Mouse (Mus musculus): ENCODE data around the gene Tgif1.
A peak's percentile ranks its signal among the peaks of the same experiment; 100 is the strongest.
"Not testable (repeated sequence)": the region's sequence is repeated elsewhere in the genome, so short reads cannot be mapped to it uniquely, and the experiment has no call there.

Tgif1 gene

DNA sequence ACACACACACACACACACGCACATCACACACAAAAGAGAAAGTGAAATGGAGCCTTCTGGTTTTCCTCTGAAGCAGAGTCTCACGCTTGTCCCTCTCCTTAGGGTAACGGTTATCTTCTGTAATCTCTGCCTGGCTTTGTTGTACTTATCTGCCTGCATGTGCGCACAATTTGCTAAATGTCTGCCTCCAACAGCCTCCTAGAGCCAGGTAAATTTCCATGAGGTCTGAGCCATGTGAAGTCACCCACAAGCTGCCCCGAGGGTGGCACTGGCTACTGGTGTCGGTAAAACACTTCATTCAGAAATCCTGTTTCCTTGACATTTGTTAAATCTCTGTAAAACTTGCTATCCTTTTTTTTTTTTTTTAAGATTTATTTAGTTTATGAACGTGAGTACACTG is 15.3 kb downstream of the Tgif1 start:
- no peak for DNase-seq

DNA sequence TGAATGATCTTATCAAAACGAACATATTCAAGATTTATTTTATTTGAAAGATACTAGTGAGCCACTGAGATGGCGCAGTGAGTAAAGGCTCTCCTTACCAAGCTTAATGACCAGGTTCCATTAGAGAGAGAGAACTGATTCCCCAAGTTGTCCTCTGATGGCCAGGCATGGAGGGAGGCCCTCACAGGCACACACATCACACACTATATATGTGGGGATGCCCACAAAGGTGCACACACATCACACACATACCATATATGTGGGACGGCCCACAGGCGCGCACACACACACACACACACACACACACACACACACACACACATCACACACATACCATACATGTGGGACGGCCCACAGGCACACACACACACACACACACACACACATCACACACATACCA is 15.9 kb downstream of the Tgif1 start:
- DNase-seq, result not testable (repeated sequence)

DNA sequence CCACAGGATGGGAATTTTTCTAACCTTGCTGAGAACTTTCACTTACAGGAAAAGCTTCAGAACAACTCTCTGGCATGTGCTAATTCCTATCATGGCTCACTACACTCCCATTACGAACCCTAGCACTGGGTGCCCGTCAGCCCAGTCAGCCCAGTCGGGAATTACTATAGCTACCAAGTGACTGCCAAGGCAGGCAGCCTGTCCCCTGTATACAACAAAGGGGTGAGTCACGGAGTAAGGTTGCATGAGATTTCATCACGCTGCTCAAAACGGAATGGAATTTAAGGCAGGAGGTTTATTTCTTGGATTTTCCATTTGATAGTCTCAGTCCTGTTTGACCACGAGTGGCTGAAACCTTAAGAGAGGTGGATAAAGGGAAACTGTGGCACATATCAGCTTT is 16.5 kb downstream of the Tgif1 start:
- no peak for DNase-seq

DNA sequence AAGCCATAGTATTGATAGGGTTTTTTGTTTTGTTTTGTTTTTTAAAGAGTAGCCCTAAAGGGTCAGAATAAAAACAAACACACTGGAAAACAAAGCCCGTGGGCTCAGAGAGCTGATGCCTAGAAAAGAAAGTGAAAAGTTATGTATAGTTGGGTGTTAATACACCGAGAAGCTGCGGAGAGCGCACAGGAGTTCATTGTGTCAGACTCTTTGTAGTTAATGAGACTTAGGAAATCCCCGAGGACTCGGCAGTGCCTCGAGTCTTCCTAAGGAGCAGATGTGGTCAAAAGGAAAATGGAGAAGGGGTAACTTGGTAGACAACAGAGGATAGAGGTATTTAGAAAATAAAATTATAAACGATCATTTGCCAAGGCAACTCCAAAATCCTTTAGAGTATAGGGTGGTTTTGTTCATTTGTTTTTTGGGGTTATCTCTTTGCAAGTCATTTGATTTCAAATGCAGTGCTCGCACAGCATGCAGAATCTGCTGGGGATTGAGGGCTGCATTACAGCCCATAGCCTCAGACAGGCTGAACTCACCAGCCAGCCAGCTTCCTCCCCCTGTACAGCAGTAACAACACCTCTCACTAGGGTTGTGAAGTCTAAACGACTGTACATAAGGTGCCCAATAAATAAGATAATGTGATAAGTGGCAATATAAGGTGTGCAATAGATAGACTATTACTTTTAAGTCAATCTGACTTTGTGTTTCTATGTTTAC is 18.1 kb downstream of the Tgif1 start:
- no peak for DNase-seq

DNA sequence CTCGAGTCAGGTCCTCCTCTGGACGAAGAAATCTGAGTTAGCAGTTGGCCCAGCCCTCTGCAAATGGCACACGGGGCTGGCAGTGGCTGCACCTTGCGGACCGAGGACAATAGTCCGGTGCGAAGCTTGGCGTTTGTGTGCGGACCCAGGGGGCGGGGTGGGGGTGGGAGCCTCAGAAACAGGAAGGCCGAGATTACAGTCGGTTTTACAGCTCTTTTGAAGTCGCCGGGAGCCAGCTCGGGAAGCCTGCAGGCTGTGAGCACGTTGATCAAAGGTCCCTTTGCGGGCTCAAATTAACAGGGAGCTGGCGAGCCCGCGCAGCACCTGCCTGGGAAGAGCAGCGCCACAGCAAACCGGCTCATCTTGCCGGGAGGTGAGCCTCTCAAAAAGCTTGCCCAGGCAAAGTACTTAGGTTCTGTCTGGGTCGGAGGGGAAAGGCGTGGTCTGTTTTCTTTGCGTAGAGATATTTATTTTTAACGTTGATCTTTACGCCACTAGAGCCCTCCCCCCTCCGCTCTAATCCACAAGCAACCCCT is 18.8 kb downstream of the Tgif1 start:
- peak; percentile 21 for DNase-seq

DNA sequence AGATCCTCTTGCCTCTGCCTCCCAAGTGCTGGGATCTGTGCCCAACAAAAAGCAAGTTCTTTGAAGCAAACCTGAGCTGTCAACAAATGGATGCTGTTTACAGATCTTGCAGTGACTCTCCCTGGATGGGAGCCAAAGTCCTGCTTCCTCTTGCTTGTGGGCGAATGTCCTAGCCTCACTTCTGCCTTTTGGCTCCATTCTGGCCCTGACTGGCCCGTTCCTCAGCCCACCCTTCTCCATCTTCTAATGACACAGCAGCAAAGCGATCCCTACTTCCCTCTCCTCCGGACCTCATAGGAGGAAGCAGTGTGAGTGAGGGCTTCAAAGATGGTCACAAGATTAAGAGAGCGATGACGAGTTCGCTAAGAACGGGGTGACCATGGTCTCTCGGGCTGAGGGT is 20.8 kb downstream of the Tgif1 start:
- no peak for DNase-seq

DNA sequence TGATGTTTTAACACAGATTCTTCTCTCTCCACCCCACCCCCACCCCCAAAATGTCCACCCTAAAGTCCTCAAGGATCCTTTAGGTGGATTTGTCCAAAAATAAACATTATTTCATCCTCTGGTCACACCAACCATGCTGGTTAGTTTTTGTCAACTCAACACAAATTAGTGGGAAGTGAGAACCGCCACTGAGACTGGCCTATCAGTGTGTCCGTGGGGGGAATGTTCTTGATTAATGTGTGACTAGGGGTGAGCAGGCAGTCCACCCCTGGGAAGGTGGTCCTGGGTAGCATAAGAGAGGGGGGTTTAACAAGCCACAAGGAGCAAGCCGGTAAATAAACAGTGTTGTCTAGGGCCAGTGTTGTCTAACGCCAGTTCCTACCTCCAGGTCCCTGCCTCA is 21.8 kb downstream of the Tgif1 start:
- DNase-seq, result no peak

DNA sequence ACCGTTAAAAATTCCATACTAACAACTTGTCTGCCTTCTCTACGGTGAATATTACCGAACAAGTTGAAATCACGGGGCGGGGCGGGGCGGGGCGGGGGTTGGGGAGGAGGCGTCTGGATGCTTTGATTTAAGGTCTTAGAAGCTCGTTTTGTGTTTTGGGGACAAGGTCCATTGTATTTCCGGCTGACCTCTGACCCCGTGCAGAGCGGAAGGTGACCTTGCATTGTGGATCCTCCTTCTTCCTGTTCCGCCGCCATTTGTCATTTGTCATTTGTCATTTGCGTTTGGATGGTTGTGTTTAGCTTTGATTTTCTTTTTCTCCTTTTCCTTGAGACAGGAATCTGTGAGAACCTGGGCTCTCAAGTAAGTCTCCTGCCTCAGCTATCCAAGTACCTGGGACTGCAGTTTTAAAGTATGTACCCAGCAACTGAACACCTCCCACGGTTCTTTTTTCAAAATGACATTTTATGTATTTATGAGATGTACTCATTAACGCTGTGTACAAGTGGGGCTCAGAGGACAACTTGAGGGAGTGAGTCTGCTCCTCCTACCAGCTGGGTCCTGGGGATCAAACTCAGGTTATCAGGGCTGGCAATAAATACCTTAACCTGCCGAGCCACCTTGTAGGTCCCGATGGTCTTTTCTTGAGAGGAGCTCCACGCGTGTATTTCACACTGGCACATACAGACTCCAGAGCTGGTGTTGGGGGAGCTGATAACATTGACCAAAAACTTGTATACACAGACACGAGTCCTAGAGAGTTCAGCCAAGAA is 23.2 kb downstream of the Tgif1 start:
- no peak for DNase-seq

DNA sequence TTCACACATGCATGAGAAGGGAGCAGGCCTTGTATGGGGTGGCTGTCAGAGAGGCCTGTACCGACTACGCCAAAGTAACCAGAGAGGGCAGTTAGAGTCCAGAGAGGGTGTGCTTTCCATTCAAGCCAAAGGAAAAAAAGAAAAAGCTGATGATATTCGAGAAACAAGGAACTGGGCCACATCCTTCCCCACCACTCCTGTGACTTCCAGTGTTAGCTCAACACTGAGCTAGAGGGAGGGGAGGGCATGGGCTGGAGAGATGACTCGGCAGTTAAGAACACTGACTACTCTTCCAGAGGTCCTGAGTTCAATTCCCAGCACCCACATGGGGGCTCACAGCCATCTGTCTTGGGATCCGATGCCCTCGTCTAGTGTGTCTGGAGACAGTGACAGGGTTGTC is 24.1 kb downstream of the Tgif1 start:
- DNase-seq, result no peak

DNA sequence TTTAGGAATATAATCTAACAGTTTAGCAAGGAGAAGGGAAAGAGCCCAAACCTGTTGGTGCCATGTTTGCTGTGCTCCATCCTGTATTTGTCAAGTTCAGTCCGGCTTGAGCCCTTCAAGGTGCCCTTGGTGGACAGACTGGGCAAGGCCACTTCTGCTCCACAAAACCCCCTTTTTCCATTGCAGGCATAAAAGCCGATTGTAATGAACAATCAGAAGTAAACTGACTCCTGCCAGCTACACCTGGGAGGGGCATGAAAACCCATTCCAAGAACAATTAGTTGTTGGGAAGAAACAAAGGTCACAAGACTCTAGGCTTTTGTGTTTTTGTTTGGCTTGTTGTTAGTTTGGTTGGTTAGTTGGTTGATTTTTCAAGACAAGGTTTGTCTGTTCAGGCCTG is 24.8 kb downstream of the Tgif1 start:
- no peak for DNase-seq

DNA sequence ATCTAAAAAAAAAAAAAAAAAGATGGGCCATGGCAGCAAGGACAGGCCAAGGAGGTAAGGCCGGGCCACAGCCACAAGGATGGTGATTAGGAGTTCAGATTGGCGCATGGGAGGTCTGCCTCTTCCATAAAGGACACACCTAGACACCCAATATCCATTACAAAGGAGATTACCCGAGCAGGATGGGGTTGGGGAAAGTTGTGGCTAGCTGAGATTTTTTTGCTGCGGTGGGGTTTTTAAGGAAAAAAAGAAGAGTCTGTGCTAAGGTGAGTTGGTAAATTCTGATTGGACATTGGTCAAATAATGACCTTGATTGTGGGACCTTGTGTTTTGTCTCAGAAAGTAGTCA is 25.2 kb downstream of the Tgif1 start:
- no peak for DNase-seq

DNA sequence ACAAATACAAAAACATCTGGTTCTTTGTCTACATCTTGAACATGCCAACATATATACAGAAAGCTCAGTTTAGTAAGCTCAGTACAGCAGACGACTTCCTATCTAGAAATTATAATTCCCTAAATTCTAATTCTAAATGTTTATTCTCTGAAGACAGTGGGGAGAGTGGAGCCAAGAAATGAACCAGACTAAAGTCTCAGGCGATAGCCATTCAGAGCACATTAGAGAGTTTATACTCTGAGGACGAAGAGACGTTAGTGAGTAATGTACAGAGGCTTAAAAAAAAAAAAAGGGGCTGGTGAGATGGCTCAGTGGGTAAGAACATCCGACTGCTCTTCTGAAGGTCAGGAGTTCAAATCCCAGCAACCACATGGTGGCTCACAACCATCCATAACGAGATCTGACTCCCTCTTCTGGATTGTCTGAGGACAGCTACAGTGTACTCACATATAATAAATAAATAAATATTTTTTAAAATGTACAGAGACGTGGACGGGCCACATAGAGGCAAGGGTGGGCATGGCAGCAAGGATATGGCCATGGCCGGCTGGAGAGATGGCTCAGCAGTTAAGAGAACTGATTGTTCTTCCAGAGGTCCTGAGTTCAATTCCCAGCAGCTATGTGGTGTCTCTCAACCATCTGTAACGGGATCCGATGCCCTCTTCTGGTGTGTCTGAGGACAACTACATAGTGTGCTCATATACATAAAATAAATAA is 25.7 kb downstream of the Tgif1 start:
- not testable (repeated sequence) for DNase-seq

DNA sequence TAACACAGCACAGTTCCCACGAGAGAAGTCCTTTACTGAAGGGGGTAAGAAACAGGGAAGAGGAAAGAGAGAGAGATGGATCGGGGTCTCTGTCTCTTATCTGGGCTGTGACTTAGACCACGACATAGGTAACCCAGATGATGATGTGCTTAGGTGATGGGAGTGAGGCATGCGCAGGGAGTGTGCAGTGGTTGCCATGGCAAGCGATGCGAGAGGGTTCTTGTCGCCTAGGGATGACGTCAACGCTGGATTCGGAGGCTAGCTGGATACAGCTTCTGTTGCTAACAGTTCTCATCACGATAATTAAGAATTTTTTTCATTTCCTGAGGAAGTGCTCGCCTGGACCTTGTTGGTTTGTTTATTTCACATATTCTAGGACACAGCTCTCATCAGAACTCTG is 27.1 kb downstream of the Tgif1 start:
- DNase-seq, result no peak

DNA sequence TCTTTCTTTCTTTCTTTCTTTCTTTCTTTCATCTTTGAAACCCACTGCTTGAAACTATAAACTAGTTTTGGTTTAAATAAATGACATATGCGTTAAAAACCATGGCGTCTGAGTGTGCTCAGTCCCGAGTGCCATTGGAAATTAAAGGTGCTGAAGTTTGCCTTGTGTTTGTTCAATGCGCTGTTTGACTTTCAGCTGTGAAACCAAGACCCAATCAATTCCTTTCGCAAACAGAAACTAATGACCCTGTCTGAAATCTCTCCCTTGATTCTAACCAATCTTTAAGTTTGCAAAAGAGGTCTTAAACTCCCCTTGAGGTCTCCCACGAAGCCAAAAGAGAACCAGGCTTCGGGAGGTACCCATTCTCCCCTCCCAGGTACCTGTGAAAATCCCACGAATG is 30.3 kb downstream of the Tgif1 start:
- DNase-seq, result no peak

DNA sequence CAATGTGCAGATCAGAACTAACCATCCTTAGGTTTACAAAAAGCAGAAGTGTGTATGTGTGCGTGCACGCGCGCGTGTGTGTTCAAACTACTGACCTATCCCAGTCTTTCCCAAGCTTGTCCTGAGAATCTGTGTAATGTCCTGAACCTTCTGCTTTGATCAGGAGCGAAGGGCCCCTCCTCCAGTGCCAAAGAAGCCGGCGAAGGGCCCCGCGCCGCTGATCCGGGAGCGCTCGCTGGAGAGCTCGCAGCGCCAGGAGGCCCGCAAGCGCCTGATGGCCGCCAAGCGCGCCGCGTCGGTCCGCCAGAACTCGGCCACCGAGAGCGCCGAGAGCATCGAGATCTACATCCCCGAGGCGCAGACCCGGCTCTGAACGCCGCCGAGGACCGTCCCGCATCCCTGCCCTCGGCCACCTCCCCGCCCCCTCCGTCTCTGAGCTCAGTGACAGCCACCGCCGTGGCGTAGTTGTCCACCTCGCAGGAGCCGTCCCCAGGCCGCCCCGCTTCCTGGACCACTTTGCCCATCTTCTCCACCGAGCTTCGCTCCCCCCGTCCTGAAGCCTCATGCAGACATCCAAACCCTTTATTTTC is 35.4 kb downstream of the Tgif1 start:
- no peak for DNase-seq

DNA sequence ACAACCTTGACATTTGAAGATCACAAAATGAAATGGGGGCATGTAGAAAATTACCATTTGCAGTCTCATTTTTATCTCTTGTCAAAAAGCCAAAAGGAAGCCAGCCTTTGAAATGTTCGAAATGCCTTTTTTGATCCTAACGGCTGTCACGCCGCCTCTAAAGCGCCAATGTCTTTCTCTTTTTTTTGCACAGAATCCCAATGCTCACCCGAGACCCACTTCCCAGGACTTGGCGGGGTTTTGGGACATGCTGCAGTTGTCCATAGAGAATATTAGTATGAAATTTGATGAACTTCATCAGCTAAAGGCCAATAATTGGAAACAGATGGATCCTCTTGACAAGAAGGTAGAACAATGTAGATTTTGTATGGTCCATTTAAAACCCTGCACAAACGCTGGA is 38.3 kb downstream of the Tgif1 start:
- no peak for DNase-seq

DNA sequence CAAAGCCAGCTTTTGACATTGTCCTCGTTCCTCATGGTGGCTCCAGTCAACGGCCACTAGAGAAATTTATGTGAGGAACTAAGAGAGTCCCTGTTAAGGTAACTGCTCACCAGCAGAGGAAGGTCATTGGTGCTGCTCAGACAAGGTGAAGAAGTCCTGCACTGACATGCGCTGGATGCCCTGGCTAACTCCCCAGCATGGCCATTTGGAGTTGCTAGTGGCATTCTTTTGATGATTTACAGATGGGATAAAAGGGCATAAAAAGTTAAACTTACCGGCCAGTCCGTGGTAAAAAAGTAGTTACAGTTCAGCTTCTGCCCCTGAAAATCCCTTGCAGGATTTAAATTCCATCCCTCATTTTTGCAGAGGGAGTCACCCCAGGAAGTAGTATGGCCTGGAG is 42.6 kb downstream of the Tgif1 start:
- DNase-seq, result no peak

DNA sequence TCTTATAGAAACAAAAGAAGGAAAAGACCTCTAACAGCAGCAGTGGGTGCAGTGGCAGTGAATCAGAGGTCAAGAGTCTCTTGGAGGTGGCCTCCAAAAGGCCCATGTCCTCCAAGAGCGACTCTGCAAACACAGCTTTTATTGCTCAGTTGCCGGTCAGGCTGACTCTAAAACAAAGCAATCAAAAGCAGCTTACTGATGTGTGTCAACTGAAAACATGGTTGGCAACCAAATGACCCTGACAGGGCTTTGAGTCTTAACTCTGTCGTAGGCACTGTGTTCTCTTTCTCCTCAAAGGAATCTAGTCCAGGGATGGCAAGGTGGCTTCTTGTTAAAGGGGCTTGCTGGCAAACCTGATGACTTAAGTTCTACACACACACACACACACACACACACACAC is 43.6 kb downstream of the Tgif1 start:
- DNase-seq, result no peak

DNA sequence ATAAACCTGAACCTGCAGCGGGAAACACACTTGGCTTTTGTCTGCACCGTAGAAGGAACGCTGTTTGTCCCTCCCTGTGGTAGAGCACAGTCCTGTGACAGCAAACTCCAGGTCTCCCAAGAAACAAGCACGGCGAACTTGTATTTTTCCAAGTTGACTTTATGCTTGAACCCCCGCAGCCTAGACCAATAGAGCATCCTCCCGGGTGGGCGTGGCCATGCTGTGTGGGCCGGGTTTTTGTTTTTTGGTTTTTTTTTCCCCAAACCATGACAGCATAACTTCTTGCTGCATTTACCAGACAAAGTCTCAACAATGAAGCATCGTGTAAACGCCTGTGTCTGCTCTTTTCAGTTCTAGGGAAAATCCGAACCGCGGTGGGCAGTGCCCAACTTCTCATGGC is 44.5 kb downstream of the Tgif1 start:
- no peak for DNase-seq

DNA sequence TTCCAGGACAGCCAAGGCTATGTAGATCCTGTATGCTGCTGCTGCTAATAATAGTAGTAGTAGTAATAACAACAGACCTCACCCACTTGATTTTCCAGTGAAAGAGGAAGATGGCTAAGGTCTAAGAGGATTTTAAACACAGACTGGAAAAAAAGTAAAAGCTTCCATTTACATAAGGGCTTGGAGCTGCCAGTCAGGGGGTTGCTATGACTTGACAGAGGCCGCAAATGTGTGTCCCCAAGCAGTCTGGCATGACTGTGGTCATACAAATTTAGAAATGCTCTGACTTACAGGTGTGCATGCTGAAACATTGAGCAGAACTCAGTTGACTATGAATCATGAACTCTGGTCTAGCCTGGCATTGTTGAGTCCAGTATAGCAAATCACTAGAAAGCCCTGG is 45.5 kb downstream of the Tgif1 start:
- no peak for DNase-seq

DNA sequence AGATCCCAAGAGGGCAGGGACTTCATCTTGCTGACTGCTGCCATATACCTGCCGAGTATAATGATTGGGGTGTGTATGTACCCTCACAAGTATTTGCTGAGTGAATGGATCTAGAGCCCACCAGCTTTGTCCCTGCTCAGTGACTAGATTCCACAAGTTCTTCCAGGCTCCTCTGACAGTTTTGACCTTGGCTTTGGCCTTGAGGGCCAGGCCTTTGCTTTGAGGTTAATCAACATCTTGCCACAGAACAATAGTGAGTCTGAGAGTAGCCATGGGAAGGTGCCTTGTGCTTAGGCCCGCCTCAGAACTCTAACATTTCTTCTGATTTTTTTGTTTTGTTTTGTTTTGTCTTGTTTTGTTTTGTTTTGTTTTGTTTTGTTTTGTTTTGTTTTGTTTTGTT is 46.7 kb downstream of the Tgif1 start:
- no peak for DNase-seq

DNA sequence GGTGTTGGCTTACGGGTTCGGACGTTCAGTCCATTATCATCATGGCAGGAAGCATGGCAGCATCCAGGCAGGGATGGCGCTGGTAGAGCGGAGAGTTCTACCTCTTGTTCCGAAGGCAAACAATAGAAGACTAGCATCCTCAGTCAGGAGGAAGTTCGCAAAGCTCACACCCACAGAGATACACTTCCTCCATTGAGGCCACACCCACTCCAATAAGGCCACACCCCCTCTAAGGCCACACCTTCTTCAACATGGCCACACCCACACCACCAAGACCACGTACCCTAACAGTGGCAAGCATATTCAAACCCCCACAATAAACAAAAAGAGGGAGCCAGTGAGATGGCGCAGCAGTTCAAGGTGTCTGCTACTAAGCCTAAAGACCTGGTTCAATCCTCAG is 47.5 kb downstream of the Tgif1 start:
- DNase-seq, result no peak

DNA sequence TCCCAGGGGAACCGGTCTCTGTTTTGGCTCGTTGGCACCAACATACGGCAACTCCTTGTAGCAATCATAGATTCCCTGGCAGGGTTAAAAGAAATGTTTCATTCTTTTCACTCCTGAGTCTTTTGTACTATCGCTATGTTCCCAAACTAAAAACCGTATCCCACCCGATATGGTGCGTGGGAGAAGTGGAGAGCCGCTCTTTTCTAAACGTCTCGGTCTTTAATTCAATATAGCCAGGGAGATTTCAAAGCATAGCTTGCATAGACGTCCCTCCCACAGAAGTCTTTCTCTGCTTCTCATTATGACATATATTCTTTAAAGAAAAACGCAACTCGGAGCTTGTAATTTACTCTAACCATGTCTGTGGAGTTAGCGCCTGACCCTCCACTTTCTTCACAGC is 51.3 kb downstream of the Tgif1 start:
- DNase-seq, result no peak

DNA sequence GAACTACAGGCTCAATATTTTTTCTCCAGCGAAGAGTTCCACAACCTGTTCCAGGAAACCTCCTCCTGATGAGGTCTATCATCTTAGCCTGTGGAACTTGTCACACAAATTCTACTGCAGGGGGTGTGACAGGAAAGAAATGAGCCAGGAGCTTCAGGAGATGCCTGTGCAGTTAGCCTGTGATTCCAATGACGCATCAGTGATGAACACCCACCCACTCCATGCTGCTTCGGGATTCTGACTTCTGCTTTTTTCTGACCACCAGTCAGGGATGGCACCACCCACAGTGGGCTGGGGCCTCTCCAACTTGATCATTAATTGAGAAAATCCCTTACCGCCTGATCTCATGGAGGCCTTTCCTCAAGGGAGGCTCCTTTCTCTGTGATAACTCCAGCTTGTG is 54.1 kb downstream of the Tgif1 start:
- DNase-seq, result no peak
